Mouse (Mus musculus): Measurements from ENCODE around the gene Rtn4r. TPM values are rescaled to one million over a fixed set of nuclear protein-coding genes. Genes with fewer than 3 reads are reported as not detected.

Gene Rtn4r
- polyA plus RNA-seq, 1 experiment from 2014 or later = 0.11 TPM

DNA sequence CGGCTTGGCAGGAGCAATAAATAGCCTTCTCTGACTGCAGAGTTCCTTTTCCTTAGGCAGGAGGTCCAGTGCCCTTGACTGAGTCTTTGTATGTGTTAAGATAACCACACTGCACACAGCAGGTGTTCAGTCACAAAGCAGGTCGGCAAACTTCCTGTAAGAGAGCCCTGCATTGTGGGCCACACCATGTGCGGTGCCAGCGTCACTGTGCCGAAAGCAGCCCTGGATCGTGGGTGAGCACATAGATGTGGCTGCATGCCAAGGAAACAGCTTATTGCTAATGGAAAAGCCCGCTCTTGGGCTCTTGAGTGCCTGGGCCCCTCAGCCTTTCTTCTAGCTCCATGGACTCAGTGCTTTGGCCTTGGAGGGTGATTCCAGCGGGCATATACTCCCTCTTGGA, 16.8 kb downstream of the Rtn4r start:
- H3K36me3 ChIP-seq (ENCODE audit: control insufficient read depth, insufficient read depth) = no peaks in the 10 kb centered on the region
- H3K4me1 ChIP-seq (ENCODE audit: control insufficient read depth, low read depth, low read length) = no peaks in the 10 kb centered on the region
- H3K4me2 ChIP-seq (ENCODE audit: low read depth, low read length) = no peak overlapping the region
- H3K9ac ChIP-seq (ENCODE audit: low read depth, low read length) = no peak overlapping the region
- no peak overlapping the region for H3K4me3 ChIP-seq (ENCODE audit: low read depth, low read length)
- WGBS (ENCODE audit: insufficient replicate concordance) = 65% methylated on average over 8 of the region's 8 CpGs
- H3K27me3 ChIP-seq (ENCODE audit: control insufficient read depth, insufficient read depth, low read depth, low read length) = no peaks in the 10 kb centered on the region
- H3K27ac ChIP-seq (ENCODE audit: low read length) = no peak overlapping the region
- ATAC-seq (ENCODE audit: low read depth) = no peak
- H3K9me3 ChIP-seq (replicated peaks; ENCODE audit: control insufficient read depth, low read length) = no peaks in the 10 kb centered on the region

DNA sequence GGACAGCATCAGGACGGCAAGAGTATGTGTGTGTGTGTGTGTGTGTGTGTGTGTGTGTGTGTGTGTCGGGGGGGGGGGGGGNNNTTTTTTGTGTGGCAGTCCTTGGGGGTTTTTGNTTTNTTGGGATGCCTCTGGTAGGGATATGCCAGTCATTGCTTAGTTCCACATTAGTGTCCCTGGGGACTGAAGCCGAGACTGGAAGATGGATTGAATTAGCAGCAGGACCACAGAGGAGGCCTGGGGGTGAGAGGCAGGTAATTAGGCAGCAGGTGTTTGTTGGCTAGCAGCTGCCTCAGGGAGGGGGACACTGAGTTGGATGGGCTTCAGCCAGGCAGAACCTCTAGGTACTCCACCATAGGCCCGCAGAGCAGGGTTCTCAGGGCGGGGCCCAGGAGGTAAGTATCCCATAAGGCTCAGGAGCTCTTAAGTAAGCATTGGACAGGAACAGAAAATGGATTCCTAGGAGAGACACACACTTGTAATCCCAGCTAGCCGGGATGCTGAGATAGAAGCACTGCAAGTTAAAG, 18.0 kb downstream of the Rtn4r start:
- Histone ChIP-seq H3K9ac (ENCODE audit: low read depth, low read length) (no peak overlapping the region), H3K36me3 (ENCODE audit: control insufficient read depth, insufficient read depth) (no peaks in the 10 kb centered on the region), H3K4me1 (ENCODE audit: control insufficient read depth, low read depth, low read length) (no peaks in the 10 kb centered on the region), H3K4me2 (ENCODE audit: low read depth, low read length) (no peak overlapping the region), H3K4me3 (ENCODE audit: low read depth, low read length) (no peak overlapping the region), H3K27me3 (ENCODE audit: control insufficient read depth, insufficient read depth, low read depth, low read length) (no peaks in the 10 kb centered on the region), H3K9me3 (replicated peaks; ENCODE audit: control insufficient read depth, low read length) (no peaks in the 10 kb centered on the region), H3K27ac (ENCODE audit: low read length) (no peak overlapping the region)
- WGBS (ENCODE audit: insufficient replicate concordance) = 62% methylated on average over 5 of the region's 6 CpGs
- ATAC-seq (ENCODE audit: low read depth) = no peak

DNA sequence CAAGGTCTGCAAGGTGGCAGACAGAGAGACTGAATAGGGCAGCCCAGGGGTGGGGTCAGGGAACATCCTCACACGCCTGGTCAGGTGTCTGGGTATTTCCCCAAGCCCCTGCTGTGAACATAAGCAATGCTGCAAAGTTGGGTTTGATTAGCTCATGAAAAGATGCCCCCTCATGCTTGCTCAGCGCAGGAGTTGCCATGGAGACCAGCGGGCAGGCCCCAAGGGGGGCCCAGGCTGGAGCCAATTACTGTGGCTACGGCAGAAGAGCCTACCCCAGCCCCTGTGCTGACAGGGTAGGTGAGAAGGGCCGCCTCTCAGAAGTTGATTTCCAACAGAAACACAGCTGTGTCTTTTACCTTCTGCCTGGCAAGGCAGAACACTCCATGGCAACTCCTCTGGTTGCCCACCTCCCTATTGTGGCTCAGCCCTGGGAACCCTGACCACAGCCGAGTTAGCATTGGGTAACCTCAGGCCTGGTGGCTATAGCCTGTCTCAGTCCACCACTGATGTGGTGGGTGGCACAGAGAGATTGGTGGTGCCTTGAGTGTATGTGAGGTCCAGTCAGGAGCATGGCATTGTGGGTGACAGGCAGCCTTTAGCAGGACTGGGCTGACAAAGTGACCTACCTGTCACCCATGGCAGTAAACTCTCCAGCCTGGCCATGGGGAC, 20.9 kb downstream of the Rtn4r start:
- Histone ChIP-seq H3K4me2 (ENCODE audit: low read depth, low read length) (no peak overlapping the region), H3K27me3 (ENCODE audit: control insufficient read depth, insufficient read depth, low read depth, low read length) (no peaks in the 10 kb centered on the region), H3K36me3 (ENCODE audit: control insufficient read depth, insufficient read depth) (no peaks in the 10 kb centered on the region), H3K4me3 (ENCODE audit: low read depth, low read length) (no peak overlapping the region), H3K9me3 (replicated peaks; ENCODE audit: control insufficient read depth, low read length) (no peaks in the 10 kb centered on the region), H3K9ac (ENCODE audit: low read depth, low read length) (no peak overlapping the region), H3K27ac (ENCODE audit: low read length) (no peak overlapping the region), H3K4me1 (ENCODE audit: control insufficient read depth, low read depth, low read length) (no peaks in the 10 kb centered on the region)
- WGBS (ENCODE audit: insufficient replicate concordance) = 33% methylated on average over 6 of the region's 6 CpGs
- no peak for ATAC-seq (ENCODE audit: low read depth)

DNA sequence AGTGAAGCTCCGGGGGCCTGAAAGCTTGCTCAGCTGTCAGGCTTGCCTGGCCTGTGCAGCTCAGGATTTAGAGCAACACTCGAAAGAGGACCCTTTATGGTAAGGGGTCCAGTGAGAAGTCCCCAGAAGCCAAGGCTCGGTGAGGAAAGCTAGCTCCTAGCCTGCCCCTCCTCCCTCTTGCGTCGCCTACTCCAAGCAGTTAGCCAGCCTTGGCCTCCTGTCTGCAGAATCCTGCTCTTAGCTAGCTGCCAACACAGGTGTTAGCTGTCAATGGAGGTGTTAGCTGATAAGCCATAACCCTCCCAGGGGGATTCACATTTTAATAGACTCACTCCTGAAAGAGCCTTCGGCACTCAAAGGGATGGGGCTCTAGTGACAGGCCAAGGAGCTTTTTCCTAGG, 21.8 kb downstream of the Rtn4r start:
- Histone ChIP-seq H3K4me1 (ENCODE audit: control insufficient read depth, low read depth, low read length) (no peaks in the 10 kb centered on the region), H3K4me2 (ENCODE audit: low read depth, low read length) (no peak overlapping the region), H3K4me3 (ENCODE audit: low read depth, low read length) (no peak overlapping the region), H3K36me3 (ENCODE audit: control insufficient read depth, insufficient read depth) (no peaks in the 10 kb centered on the region), H3K27ac (ENCODE audit: low read length) (no peak overlapping the region), H3K9me3 (replicated peaks; ENCODE audit: control insufficient read depth, low read length) (no peaks in the 10 kb centered on the region), H3K9ac (ENCODE audit: low read depth, low read length) (no peak overlapping the region), H3K27me3 (ENCODE audit: control insufficient read depth, insufficient read depth, low read depth, low read length) (no peaks in the 10 kb centered on the region)
- WGBS (ENCODE audit: insufficient replicate concordance) = 59% methylated on average over 6 of the region's 6 CpGs
- ATAC-seq (ENCODE audit: low read depth) = no peak

DNA sequence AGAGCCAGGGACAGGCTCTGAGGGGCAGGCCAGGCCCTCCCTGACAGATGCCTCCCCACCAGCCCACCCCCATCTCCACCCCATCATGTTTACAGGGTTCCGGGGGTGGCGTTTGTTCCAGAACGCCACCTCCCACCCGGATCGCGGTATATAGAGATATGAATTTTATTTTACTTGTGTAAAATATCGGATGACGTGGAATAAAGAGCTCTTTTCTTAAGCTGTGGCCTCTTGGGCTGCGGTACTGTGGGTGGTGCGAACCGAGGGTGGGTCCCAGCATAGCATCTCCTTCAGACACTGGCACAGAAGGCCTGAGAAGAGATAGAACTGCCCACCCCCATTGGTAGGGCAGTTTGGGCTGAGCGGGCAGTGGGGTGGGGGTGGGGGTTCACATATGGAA, 24.7 kb downstream of the Rtn4r start:
- Histone ChIP-seq H3K36me3 (ENCODE audit: control insufficient read depth, insufficient read depth) (no peaks in the 10 kb centered on the region), H3K9me3 (replicated peaks; ENCODE audit: control insufficient read depth, low read length) (no peaks in the 10 kb centered on the region), H3K27me3 (ENCODE audit: control insufficient read depth, insufficient read depth, low read depth, low read length) (no peaks in the 10 kb centered on the region), H3K4me2 (ENCODE audit: low read depth, low read length) (no peak overlapping the region), H3K4me1 (ENCODE audit: control insufficient read depth, low read depth, low read length) (no peaks in the 10 kb centered on the region), H3K9ac (ENCODE audit: low read depth, low read length) (no peak overlapping the region), H3K27ac (ENCODE audit: low read length) (no peak overlapping the region), H3K4me3 (ENCODE audit: low read depth, low read length) (no peak overlapping the region)
- 79% methylated on average over 12 of the region's 12 CpGs for WGBS (ENCODE audit: insufficient replicate concordance)
- ATAC-seq (ENCODE audit: low read depth) = no peak

DNA sequence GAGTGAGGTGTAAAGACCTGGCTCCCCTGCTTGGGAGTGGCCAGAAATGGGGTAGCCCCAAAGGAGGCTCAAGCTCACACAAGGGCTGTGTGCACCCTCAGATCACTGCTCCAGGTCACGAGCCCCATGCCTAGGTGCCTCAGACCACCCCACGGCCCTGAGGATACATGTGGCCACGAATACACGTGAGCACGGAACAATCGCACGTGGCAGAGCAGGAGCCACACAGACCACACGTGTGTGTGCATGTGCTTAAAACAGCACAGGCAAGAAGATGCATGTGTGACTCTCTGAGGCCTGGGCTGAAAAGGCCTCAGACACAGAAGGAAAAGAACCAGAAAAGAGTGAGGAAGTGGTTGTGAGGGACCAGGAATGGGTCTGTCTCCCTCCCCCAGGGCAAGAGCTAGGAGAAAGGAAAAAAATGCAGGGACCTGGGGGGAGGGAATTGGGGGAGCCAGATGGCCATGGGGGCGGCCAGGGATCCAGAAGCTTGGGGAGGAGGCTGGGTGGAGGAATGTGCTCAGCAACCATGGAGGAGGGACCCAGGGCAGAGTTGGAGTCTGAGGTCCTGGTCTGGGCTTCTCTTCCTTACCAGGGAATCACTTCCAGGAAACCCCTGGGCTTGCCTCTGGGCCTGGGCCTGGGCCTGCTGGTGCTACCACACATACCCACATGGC, 25.5 kb downstream of the Rtn4r start:
- Histone ChIP-seq H3K9me3 (replicated peaks; ENCODE audit: control insufficient read depth, low read length) (no peaks in the 10 kb centered on the region), H3K4me3 (ENCODE audit: low read depth, low read length) (no peak overlapping the region), H3K9ac (ENCODE audit: low read depth, low read length) (no peak overlapping the region), H3K36me3 (ENCODE audit: control insufficient read depth, insufficient read depth) (no peaks in the 10 kb centered on the region), H3K4me1 (ENCODE audit: control insufficient read depth, low read depth, low read length) (no peaks in the 10 kb centered on the region), H3K4me2 (ENCODE audit: low read depth, low read length) (no peak overlapping the region), H3K27ac (ENCODE audit: low read length) (no peak overlapping the region), H3K27me3 (ENCODE audit: control insufficient read depth, insufficient read depth, low read depth, low read length) (no peaks in the 10 kb centered on the region)
- 64% methylated on average over 9 of the region's 9 CpGs for WGBS (ENCODE audit: insufficient replicate concordance)
- ATAC-seq (ENCODE audit: low read depth) = no peak

DNA sequence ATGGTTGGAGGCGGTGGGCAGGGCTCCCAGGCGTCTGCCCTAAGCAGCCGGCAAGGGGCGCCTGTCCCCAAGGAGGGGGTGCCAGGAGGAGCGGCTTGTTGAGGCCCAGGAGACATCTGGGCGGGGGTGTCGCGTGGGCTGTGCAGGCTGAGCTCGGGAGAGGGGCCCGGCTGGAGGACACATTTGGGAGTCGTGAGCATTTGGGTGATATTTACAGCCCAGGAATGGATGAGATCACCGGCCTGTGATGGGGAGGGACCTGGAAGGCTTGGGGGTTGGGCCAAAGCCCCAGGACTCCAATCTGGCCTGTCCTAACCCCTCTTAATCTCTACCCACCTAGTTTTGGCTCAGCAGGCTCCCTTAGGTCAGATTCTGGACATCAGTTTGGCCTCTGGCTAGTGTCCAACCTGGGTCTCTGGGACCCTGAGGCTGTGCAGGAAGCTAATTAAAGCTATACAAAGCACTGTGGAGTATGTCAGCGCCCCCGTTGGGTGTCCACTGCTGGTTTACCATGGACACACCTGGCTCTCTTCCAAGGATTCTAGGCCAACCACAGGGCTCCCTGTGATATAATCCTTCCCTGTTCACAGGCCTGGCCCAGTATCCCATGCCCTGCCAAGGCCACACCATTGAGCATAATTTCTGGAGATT, 27.2 kb downstream of the Rtn4r start:
- Histone ChIP-seq H3K4me1 (ENCODE audit: control insufficient read depth, low read depth, low read length) (no peaks in the 10 kb centered on the region; the same call in 1 of the 2 replicates), H3K4me2 (ENCODE audit: low read depth, low read length) (no peak overlapping the region)

DNA sequence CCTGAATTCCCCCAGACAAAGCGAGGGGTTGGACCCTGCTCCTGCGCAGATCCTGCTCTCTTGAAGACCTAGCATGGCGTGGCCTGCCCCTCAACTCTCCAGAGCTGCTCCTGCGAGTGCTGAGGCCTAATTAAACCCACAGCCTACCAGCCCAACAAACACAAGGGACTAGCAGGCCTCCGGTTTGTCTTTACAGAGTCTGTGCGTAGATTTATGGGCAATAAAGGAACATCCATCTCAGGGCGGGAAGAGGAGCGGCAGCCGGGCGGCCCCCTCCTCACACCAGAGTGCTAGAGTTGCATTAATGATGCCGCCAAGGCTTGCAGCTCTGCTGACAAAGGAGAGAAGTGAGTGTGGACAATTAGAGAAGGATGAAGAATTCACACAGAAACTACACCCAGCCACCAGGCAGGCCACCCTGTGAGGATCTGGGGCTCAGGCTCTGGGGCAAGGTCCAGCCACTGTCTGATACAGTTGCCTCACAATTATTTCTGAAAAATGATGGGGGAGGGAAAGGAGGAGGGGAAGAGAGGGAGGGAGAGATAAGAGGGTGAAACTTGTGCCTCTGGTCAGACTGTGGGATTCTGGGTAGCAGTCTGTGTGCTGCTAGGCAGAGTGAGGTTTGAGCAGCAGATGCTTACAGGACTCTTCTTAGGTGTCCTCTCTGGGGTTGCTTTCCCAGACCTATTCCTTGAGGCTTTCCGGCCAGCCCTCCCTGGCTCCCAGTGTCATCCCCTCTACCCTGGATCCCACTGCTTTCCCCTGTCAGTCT, 29.3 kb downstream of the Rtn4r start:
- Histone ChIP-seq H3K9ac (ENCODE audit: low read depth, low read length) (no peak overlapping the region), H3K4me3 (ENCODE audit: low read depth, low read length) (no peak overlapping the region), H3K4me2 (ENCODE audit: low read depth, low read length) (no peak overlapping the region), H3K4me1 (ENCODE audit: control insufficient read depth, low read depth, low read length) (no peaks in the 10 kb centered on the region; the same call in 1 of the 2 replicates), H3K36me3 (ENCODE audit: control insufficient read depth, insufficient read depth) (no peaks in the 10 kb centered on the region), H3K27ac (ENCODE audit: low read length) (no peak overlapping the region), H3K9me3 (replicated peaks; ENCODE audit: control insufficient read depth, low read length) (no peaks in the 10 kb centered on the region), H3K27me3 (ENCODE audit: control insufficient read depth, insufficient read depth, low read depth, low read length) (no peaks in the 10 kb centered on the region)
- 69% methylated on average over 12 of the region's 12 CpGs for WGBS (ENCODE audit: insufficient replicate concordance)
- 0 out of 2 replicates have a peak, but pooled peaks have one; percentile 16 for ATAC-seq (ENCODE audit: low read depth)

More for the DNA sequence above, 27.2 kb downstream of the Rtn4r start:
- H3K27ac ChIP-seq (ENCODE audit: low read length) = no peak overlapping the region
- no peak overlapping the region for H3K4me3 ChIP-seq (ENCODE audit: low read depth, low read length)
- no peak overlapping the region for H3K9ac ChIP-seq (ENCODE audit: low read depth, low read length)
- no peaks in the 10 kb centered on the region for H3K9me3 ChIP-seq (replicated peaks; ENCODE audit: control insufficient read depth, low read length)
- 53% methylated on average over 14 of the region's 14 CpGs for WGBS (ENCODE audit: insufficient replicate concordance)
- no peaks in the 10 kb centered on the region for H3K27me3 ChIP-seq (ENCODE audit: control insufficient read depth, insufficient read depth, low read depth, low read length)
- no peaks in the 10 kb centered on the region for H3K36me3 ChIP-seq (ENCODE audit: control insufficient read depth, insufficient read depth)
- ATAC-seq (ENCODE audit: low read depth) = no peak

All from liver, embryonic 16.5 days (tissue).